Mouse (Mus musculus): ENCODE measurements at regions not wholly inside any gene's neighbourhood (a gene's known extent, or its start where the extent isn't known, plus 50 kb on each side); places are given as distances from the start of the nearest gene placed in this dataset.

- no peak overlapping the region for H3K4me3 ChIP-seq (ENCODE audit: control insufficient read depth, low read depth, low read length)
- H3K27me3 ChIP-seq (ENCODE audit: control insufficient read depth, insufficient read depth, low read length): no peaks in the 10 kb centered on the region
- TF ChIP-seq POLR2A (IDR thresholded peaks at IDR 0.05; ENCODE audit: control insufficient read depth, low read depth, low read length) (no peak), CTCF (IDR thresholded peaks at IDR 0.05; ENCODE audit: control insufficient read depth, insufficient read depth, insufficient replicate concordance, low read depth, low read length) (no peak)
- no peak overlapping the region for H3K27ac ChIP-seq (ENCODE audit: control insufficient read depth, insufficient read depth, low read depth, low read length)
- no peaks in the 10 kb centered on the region for H3K36me3 ChIP-seq (ENCODE audit: control insufficient read depth, insufficient read depth, low read length)
- no peaks in the 10 kb centered on the region for H3K4me1 ChIP-seq (ENCODE audit: control insufficient read depth, insufficient read depth, low read length)
Measured at GRCm38 (mm10) chr3:148762541-148763225, 227.7 kb downstream of the Adgrl2 start.

GRCm38 (mm10) chr3:148761586-148761985, 228.8 kb downstream of the Adgrl2 start:
- H3K27me3 ChIP-seq (ENCODE audit: control insufficient read depth, insufficient read depth, low read length): no peaks in the 10 kb centered on the region
- no peaks in the 10 kb centered on the region for H3K4me1 ChIP-seq (ENCODE audit: control insufficient read depth, insufficient read depth, low read length)
- H3K4me3 ChIP-seq (ENCODE audit: control insufficient read depth, low read depth, low read length): no peak overlapping the region
- no peaks in the 10 kb centered on the region for H3K36me3 ChIP-seq (ENCODE audit: control insufficient read depth, insufficient read depth, low read length)
- TF ChIP-seq CTCF (IDR thresholded peaks at IDR 0.05; ENCODE audit: control insufficient read depth, insufficient read depth, insufficient replicate concordance, low read depth, low read length) (no peak), POLR2A (IDR thresholded peaks at IDR 0.05; ENCODE audit: control insufficient read depth, low read depth, low read length) (no peak)
- no peak overlapping the region for H3K27ac ChIP-seq (ENCODE audit: control insufficient read depth, insufficient read depth, low read depth, low read length)

GRCm38 (mm10) chr3:148759500-148759899, 230.9 kb downstream of the Adgrl2 start:
- Histone ChIP-seq H3K4me1 (ENCODE audit: control insufficient read depth, insufficient read depth, low read length) (no peaks in the 10 kb centered on the region), H3K27ac (ENCODE audit: control insufficient read depth, insufficient read depth, low read depth, low read length) (no peak overlapping the region), H3K27me3 (ENCODE audit: control insufficient read depth, insufficient read depth, low read length) (no peaks in the 10 kb centered on the region), H3K4me3 (ENCODE audit: control insufficient read depth, low read depth, low read length) (no peak overlapping the region), H3K36me3 (ENCODE audit: control insufficient read depth, insufficient read depth, low read length) (no peaks in the 10 kb centered on the region)
- TF ChIP-seq CTCF (IDR thresholded peaks at IDR 0.05; ENCODE audit: control insufficient read depth, insufficient read depth, insufficient replicate concordance, low read depth, low read length) (no peak), POLR2A (IDR thresholded peaks at IDR 0.05; ENCODE audit: control insufficient read depth, low read depth, low read length) (no peak)

GRCm38 (mm10) chr3:148746234-148746633, 244.1 kb downstream of the Adgrl2 start:
- Histone ChIP-seq H3K4me3 (ENCODE audit: control insufficient read depth, low read depth, low read length) (no peak overlapping the region), H3K36me3 (ENCODE audit: control insufficient read depth, insufficient read depth, low read length) (no peaks in the 10 kb centered on the region), H3K4me1 (ENCODE audit: control insufficient read depth, insufficient read depth, low read length) (no peaks in the 10 kb centered on the region), H3K27me3 (ENCODE audit: control insufficient read depth, insufficient read depth, low read length) (no peaks in the 10 kb centered on the region), H3K27ac (ENCODE audit: control insufficient read depth, insufficient read depth, low read depth, low read length) (no peak overlapping the region)
- TF ChIP-seq CTCF (IDR thresholded peaks at IDR 0.05; ENCODE audit: control insufficient read depth, insufficient read depth, insufficient replicate concordance, low read depth, low read length) (no peak), POLR2A (IDR thresholded peaks at IDR 0.05; ENCODE audit: control insufficient read depth, low read depth, low read length) (no peak)

- no peaks in the 10 kb centered on the region for H3K27me3 ChIP-seq (ENCODE audit: control insufficient read depth, insufficient read depth, low read length)
- no peaks in the 10 kb centered on the region for H3K4me1 ChIP-seq (ENCODE audit: control insufficient read depth, insufficient read depth, low read length)
- H3K4me3 ChIP-seq (ENCODE audit: control insufficient read depth, low read depth, low read length): no peak overlapping the region
- H3K36me3 ChIP-seq (ENCODE audit: control insufficient read depth, insufficient read depth, low read length): no peaks in the 10 kb centered on the region
- TF ChIP-seq CTCF (IDR thresholded peaks at IDR 0.05; ENCODE audit: control insufficient read depth, insufficient read depth, insufficient replicate concordance, low read depth, low read length): no peak
- TF ChIP-seq POLR2A (IDR thresholded peaks at IDR 0.05; ENCODE audit: control insufficient read depth, low read depth, low read length): no peak
- no peak overlapping the region for H3K27ac ChIP-seq (ENCODE audit: control insufficient read depth, insufficient read depth, low read depth, low read length)
Measured at GRCm38 (mm10) chr3:148744651-148745050, 245.7 kb downstream of the Adgrl2 start.

GRCm38 (mm10) chr3:148734194-148734749, 256.1 kb downstream of the Adgrl2 start:
- TF ChIP-seq CTCF (IDR thresholded peaks at IDR 0.05; ENCODE audit: control insufficient read depth, insufficient read depth, insufficient replicate concordance, low read depth, low read length) (no peak), POLR2A (IDR thresholded peaks at IDR 0.05; ENCODE audit: control insufficient read depth, low read depth, low read length) (no peak)
- Histone ChIP-seq H3K4me3 (ENCODE audit: control insufficient read depth, low read depth, low read length) (no peak overlapping the region), H3K27ac (ENCODE audit: control insufficient read depth, insufficient read depth, low read depth, low read length) (peak overlapping the region; percentile 16; the same call in 1 of the 2 replicates), H3K36me3 (ENCODE audit: control insufficient read depth, insufficient read depth, low read length) (no peaks in the 10 kb centered on the region), H3K4me1 (ENCODE audit: control insufficient read depth, insufficient read depth, low read length) (no peaks in the 10 kb centered on the region), H3K27me3 (ENCODE audit: control insufficient read depth, insufficient read depth, low read length) (no peaks in the 10 kb centered on the region)

GRCm38 (mm10) chr3:148733227-148733854, 257.0 kb downstream of the Adgrl2 start:
- no peak overlapping the region for H3K4me3 ChIP-seq (ENCODE audit: control insufficient read depth, low read depth, low read length)
- no peaks in the 10 kb centered on the region for H3K36me3 ChIP-seq (ENCODE audit: control insufficient read depth, insufficient read depth, low read length)
- H3K4me1 ChIP-seq (ENCODE audit: control insufficient read depth, insufficient read depth, low read length): no peaks in the 10 kb centered on the region
- no peaks in the 10 kb centered on the region for H3K27me3 ChIP-seq (ENCODE audit: control insufficient read depth, insufficient read depth, low read length)
- H3K27ac ChIP-seq (ENCODE audit: control insufficient read depth, insufficient read depth, low read depth, low read length): peak overlapping the region; percentile 49
- TF ChIP-seq POLR2A (IDR thresholded peaks at IDR 0.05; ENCODE audit: control insufficient read depth, low read depth, low read length) (no peak), CTCF (IDR thresholded peaks at IDR 0.05; ENCODE audit: control insufficient read depth, insufficient read depth, insufficient replicate concordance, low read depth, low read length) (no peak)

Data from testis, adult 2 months (tissue).